Mouse (Mus musculus) lung, postnatal 25 days (tissue): ENCODE results near the gene Dhx16.
A peak's percentile ranks its signal among the peaks of the same experiment; 100 is the strongest.

Source experiments
- DNase-seq: peaks from one replicate; pipeline ENCODE4 v3.0.0; 2022; ENCODE audit warnings: low spot score

Dhx16 gene

DNA sequence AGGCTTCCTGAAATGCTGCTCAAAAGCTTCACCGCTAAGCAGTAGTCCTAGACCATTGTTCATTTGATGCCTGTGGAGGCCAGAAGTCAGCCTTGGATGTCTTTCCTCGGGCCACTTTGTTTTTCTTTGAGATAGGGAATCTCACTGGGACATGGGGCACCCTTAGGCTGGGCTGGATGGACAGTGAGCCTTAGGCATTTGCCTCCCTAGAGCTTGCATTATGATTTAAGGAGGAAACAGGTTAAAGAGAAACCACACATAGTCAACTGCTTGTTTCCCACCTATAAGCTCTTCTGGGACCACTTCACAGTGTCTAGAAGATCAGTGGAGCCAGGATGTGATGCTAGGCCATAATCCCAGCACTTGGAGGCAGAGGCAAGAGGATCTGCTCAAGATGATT, 19.8 kb upstream of the Dhx16 start:
- no peak for DNase-seq

DNA sequence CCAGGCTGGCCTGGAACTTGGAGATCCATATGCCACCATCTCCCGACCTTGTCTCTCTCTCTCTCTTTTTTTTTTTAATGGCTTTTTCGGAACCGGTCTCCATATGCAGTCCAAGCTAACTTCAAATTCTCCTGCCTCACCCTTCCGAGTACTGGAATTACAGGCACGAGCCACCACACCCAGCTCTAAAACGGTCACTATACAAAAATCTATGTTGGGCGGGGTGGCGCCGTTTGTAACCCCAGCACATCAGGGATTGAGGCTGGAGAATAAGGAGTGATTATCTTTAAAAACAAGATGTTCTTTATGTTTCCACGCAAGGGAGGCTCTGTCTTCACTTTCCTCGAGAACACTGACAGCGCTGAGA, 18.8 kb upstream of the Dhx16 start:
- DNase-seq, result no peak

DNA sequence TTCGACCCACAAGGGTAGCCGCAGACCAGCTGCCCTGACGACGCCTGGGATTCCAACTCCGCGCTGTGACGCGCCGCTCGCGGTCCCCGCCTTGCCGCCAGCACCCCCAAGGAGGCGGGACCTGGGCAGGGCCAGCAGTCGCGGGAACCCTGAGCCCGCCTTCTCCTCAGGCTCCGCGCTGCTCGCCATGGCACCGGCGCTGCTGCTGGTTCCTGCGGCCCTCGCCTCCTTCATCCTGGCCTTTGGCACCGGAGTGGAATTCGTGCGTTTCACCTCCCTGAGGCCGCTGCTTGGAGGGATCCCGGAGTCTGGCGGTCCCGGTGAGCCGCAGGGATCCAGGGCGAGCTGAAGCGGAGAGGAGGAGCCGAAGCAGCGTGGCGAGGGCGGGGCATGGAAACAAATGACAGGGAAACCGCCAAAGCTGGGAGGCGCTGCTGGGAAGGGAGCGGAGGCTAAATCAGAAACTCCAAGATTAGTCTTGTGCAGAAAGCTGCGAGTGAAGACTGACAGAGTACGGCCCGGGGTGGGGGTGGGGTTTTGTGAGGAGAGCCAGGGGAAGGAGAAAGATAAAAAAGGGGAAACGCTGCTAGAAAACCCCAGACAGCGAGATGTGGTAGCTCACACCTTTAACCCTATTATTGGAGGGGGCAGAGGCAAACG, 18.3 kb upstream of the Dhx16 start, which contains the start of gene Nrm:
Gene Nrm (plus strand): TSS at position 121 of the 660 bp plus-strand sequence.
- peak; percentile 93 for DNase-seq

DNA sequence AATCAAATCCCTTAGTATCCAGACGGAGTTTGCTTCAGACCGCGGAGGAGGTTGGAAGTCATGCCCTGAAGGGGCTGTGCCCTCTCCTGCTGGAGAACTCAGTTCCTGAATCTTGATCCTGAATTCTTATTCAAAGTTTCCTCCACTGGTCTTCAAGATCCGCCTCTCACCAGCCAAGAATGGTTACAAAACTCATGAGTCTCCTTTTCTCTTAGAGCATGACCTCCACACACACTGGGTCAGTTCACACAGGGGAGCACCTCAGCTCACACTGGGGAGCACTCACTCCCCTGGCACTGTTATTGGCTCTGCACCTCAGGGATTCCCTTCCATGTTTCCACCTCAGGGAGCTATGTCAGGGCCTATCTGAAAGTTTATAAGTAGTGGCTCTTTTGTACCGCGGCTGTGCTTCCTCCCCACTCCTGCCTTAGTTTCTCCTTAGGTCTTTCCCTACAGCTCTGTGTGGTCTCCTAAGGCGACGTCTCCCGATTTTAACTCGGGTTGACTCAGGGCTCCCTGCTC, 14.7 kb upstream of the Dhx16 start:
- DNase-seq, result peak; percentile 2

DNA sequence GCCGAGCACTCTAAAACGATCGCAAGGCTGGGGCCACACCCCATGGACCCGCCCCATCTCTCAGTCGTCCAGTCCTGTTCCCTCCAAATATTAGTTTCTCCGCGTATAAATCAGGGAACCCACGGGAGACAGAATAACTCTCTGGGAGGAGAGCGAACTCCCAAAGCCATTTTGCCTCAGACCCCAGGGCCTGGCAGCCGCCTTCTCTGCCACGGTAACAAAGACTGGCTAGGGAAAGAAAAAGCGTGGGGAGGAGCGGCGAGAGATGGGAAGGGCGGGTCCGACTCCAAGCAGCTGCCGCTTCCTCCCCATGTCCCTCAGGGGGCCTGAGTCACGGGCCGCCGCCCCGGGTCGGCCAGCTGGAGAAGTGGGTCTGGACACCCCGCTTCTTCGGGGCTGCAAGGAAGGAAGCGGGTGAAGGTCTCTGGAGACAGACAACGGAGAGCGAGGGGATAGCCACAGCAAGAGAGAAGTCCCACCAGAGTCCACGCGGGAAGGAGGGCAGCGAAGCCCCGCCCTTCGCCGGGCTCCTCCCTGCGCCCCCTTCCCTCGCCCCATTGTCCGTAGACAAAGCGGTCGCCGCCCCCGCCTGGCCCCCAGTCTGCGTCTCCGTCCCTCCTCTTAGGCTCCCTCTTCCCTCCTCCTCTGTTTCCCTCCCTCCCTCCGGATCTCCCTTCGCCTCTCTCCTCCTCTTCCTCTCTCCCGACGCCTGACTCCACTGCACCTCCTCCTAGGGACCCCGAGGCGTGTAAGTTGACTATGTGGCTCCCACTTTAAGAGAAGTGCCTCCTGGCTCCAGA, 13.9 kb upstream of the Dhx16 start, which contains the start of gene Ppp1r18:
Gene Ppp1r18 (plus strand): TSS at position 113 of the 800 bp plus-strand sequence.
- peak; percentile 69 for DNase-seq

DNA sequence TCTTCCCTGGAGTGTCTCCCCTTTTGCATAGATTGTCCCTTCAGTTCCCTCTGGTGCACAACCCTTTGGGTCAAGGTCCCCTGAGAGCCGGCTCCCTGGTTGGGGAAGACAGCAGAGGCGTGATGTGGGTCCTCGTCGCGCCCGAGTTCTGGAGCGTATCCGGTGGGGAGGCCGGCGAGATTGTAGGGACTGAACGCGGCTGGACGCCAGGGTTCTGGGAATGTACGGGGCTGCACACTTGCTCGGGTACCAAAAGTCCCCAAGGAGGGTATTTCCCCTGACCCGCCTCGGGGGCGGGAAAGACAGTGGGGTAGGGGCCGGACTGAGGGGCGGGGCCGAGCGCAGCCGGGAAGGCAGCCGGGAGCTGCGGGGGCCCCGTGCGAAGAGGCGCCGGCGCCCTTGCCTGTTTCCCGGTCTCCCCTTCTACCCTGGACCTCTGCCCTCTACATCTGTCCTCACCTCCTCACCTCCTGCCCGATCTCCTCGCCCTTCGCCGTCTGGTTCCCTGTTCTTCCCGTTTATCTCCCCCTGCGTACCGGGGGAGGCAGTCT, 13.3 kb upstream of the Dhx16 start:
- DNase-seq, result peak; percentile 65

DNA sequence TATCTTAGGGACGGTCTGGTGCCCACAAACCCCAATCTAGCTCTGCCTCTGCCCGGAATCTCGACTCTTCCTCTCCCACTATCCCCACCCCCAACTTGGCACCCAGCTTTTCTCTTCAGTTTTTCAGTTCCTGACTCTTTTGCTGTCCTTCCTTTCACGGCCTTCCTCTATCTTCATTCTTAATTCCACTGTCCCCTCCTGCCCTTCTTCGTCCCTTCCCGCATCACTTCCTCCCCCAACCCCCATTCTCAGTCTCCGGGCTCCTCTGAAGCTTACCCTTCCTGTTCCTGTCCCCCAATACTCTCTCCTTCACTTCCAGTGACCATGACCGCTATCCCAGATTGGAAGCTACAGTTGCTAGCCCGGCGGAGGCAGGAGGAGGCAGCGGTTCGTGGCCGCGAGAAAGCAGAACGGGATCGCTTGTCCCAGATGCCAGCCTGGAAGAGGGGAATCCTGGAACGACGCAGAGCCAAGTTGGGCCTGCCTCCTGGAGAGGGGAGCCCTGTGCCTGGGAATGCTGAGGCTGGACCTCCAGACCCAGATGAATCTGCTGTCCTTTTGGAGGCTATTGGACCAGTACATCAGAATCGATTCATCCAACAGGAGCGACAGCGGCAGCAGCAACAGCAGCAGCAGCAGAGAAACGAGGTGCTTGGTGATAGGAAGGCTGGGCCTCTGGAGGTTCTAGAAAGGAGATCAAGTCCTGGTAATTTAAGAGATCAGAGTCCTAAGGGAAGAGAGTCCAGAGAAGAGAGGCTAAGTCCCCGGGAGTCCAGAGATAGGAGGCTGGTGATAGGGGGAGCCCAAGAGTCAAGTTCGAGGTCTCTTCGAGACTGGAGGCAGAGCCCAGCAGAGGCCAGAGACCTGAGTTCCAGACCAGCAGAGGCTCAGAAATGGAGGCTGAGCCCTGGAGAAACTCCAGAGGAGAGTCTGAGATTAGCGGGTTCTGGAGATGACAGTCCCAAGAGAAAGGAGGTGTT, 12.4 kb upstream of the Dhx16 start:
- peak; percentile 71 for DNase-seq

DNA sequence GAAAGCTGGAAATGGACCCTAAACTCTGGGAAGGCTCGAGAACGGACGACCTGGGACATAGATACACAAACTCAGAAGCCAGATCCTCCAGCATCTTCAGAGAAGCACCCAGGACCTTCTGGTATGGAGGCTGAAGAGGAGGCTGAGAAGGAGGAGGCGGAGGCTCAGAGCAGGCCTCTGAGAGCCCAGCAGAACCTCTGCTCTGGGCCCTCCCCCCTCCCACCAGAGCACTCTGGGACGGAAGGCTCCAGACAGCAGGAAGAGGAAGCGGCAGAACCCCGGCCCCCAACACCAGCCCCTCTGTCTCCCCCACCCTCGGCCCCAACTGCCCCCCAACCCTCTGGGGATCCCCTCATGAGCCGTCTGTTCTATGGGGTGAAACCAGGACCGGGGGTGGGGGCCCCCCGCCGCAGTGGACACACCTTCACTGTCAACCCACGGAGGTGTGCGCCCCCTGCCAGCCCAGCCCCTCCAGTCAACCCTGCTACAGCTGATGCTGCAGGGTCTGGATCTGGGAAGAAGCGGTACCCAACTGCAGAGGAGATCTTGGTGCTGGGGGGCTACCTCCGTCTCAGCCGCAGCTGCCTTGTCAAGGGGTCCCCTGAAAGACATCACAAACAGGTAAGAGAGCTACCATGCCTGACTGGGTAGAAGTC, 11.3 kb upstream of the Dhx16 start:
- peak; percentile 70 for DNase-seq

DNA sequence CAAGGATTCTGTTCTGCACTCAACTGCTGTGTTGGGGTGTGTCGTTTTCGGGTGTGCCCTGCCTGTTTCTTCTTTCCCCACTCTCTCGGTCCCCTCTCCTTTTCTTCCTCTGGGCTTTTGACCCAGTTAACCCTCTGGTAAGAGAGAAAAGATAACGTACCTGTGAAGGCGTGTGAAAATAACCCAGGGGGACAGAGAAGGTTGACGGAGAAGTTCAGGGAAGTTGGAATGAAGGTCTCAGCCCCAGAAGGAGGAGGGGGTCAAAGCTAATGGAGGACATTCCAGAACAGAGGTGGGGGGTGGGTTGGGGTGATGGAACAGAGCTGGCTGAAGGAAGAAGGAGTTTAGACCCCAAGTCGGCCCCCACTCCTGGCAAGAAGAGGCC, 10.7 kb upstream of the Dhx16 start:
- no peak for DNase-seq

DNA sequence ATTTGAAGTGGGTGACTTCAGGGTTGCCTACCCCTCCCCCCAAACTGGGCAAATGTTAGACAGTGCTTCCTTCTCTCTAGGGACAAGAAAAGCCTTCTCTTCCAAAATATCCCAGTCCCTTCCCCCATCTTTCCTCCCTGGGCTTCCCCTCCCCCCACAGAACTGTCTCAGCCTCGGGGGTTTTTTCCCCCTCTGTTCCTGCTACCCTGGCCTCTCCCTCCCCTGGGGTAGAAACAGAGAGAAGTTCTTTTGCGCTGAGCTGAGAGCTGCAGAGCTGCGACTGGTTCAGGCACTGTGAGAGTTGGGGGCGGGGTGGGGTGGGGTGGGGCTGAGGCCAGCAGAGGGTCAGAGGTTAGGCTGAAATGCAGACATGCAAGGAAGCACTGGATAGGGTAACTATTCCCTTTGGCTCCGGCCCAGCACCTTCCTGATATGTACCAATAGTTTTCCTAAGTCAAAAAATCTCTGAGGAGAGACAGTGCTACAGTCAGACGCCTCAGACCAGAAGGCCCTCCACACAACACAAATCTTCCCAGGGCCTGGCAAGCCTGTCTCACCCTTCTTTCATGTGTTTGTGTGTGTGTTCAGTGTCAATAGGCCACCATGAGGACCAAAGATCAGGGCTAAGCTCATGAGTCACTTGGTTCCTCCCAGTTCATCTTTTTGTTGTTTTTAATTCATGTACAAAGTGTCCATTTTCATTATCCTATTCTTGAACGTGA, 10.1 kb upstream of the Dhx16 start:
- peak; percentile 42 for DNase-seq

DNA sequence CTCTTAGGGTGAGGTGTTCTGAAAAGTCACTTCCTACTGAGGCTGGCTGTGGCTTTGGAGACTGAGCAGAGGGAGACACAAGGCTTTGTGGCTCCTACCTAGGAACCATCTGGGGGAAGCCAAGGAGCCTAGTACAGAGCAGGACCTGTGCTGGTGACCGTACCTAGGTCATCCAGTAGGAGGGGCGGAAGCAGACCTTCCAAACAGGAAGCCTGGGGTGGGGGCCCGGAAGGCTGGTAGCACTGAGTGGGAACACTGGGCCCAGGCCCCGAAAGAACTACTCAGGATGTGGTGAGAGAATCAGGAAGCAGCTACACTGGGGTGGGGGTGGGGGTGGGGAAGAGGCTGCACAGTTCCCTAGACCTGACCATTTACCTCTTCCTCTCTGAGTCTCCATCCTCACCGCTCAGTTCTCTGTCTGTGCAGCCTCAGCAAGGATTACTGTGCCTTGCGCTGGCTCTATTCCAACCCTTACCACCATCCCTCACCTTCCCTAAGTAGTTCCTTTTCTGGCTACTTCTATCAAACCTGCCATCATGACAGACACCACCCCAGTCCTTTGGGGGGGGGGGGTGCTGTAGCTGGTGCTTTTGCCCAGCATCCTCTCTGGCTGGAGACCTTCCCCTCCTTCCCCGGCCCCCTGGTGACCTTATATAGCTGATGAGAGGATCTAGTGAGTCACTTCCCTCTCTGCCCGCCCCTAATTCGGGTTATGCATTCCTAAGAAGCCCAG, 9.3 kb upstream of the Dhx16 start:
- peak; percentile 89 for DNase-seq

DNA sequence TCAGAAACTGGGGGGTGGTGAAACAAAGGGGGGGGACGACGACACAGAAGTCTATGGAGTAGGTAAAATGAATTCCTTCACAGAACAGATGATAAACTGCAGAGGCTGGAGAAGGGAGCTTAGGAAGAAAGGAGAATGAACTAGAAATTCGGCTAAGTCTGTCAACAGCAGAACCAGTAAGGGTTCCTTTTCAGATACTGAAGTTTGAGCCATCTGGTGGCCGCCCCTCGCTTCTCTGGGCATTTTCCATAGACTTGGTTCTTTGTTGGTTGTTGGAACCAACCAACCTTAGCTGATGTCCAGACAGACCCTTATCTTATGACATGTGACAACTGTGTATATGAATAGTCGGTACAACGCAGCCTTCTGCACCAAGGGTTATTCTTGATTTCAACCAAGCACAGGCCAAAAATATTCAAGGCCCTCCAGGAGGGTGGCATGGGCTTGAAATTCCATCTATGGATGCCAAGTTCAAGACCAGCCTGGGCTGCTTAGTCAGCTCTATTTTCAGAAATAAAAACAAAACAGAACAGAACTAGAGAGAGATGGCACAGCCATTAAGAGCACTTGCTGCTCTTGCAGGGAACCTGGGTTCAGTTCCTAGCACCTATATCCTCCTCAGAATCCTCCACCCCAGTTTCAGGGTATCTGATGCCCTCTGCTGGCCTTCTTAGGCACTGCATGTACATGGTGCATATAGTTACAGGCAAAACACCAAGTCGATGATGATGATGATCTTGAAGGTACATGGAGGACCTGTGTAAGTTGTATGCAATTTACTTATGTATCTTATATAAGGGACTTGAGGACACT, 8.5 kb upstream of the Dhx16 start:
- DNase-seq, result peak; percentile 23

DNA sequence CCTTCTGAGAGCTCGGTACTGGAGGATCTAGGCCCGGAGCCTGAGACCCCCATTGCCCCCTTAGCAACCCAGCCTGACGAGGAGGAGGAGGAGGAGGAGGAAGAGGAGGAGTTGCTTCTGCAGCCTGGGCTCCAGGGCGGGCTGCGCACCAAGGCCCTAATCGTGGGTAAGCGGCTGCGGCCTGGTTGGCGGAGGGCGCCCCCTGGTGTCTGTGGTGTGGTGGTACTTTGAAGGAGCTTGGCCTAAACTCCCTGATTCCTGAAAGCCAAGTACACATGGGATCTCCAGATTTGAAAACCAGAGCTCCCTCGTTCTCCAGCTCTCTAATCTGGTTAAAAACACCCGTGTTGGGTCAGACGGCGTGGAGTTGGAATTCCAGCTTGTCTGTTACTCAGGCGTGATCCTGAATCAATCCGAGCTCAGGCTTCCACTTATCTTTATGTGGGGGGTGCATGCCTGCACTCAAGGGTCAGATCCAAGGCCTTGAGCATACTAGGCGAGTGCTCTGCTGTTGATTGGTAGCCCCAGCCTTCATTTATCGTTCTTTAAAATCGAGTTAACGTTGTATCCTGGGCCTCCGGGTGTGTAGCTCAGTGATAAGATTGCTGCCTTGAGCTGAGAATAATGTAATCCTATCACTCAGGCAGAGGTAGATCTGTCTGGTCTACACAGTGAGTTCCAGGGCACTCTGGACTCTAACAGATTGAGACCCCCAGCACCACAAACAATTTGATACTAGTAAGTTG, 5.7 kb upstream of the Dhx16 start:
- DNase-seq, result peak; percentile 88

DNA sequence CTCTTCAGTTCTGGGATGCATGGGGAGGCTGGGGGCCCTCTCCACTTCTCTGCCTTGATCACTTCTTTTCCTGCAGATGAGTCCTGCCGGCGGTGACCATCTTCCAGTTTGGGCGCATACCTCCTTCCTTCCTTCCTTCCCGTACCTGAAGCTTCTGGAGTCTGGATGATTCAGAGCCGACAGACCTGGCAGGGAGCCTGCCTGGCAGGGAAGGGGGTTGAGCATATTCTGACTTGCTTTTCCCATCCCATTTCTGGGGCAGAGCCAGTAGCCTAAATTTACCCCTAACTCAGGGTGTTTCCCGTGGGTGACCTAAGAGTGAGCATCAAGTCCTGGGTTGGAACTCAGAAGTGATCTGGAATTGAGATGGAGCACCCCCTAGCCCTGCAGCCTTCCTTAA, 4.9 kb upstream of the Dhx16 start:
- no peak for DNase-seq

DNA sequence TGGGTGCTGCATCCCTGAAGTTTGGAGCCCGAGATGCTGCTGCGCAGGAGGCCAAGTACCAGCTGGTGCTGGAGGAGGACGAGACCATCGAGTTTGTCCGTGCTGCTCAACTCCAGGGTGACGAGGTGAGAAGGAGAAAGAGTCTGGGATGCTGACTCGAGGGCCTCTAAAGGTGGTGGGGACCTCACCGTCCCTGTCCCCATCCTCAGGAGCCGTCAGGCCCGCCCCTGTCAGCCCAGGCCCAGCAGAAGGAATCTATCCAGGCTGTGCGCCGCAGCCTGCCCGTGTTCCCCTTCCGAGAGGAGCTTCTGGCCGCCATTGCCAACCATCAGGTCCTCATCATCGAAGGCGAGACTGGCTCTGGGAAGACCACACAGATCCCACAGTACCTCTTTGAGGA, 3.3 kb downstream of the Dhx16 start:
- no peak for DNase-seq

DNA sequence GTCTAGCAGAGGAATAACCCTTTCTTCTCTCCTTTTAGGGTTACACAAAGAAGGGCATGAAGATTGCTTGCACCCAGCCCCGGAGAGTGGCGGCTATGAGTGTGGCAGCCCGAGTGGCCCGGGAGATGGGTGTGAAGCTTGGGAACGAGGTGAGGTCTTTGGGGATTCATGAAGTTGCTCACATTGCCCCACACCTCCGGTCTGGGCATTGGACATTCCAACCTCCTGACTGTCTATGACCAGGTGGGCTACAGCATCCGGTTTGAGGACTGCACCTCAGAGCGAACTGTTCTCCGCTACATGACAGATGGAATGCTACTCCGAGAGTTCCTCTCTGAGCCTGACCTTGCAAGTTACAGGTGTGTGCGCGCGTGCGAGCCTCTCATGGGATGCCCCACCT, 4.2 kb downstream of the Dhx16 start:
- no peak for DNase-seq

DNA sequence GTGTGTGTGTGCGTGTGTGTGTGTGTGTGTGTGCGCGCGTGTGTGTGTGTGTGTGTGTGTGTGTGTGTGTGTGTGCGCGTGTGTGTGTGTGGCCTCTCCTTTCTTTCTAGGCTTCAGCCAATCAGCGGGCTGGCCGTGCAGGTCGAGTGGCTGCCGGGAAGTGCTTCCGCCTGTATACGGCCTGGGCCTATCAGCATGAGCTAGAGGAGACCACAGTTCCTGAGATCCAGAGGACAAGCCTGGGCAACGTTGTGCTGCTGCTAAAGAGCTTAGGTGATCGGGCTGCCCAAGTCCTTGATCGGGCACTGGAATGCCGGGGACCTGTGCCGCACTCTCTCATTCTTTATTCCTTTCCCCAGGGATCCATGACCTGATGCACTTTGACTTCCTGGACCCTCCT, 8.1 kb downstream of the Dhx16 start:
- no peak for DNase-seq
